Mouse (Mus musculus): Measurements from ENCODE around the gene Fgf4.
"Not testable (repeated sequence)": the region's sequence is repeated elsewhere in the genome, so short reads cannot be mapped to it uniquely, and the experiment has no call there.

Gene Fgf4

GRCm38 (mm10) chr7:144864160-144864670, 17.0 kb downstream of the Fgf4 start:
- DNase-seq (ENCODE audit: low read depth, low spot score): no peak

- DNase-seq (ENCODE audit: low read depth, low spot score): no peak
Measured at GRCm38 (mm10) chr7:144867161-144867560, 20.0 kb downstream of the Fgf4 start.

- DNase-seq (ENCODE audit: low read depth, low spot score): no peak
Measured at GRCm38 (mm10) chr7:144867602-144868001, 20.4 kb downstream of the Fgf4 start.

GRCm38 (mm10) chr7:144872420-144872819, 25.3 kb downstream of the Fgf4 start:
- DNase-seq (ENCODE audit: low read depth, low spot score): no peak

GRCm38 (mm10) chr7:144873160-144873559, 26.0 kb downstream of the Fgf4 start:
- no peak for DNase-seq (ENCODE audit: low read depth, low spot score)

GRCm38 (mm10) chr7:144874226-144874625, 27.1 kb downstream of the Fgf4 start:
- no peak for DNase-seq (ENCODE audit: low read depth, low spot score)

GRCm38 (mm10) chr7:144878401-144878800, 31.2 kb downstream of the Fgf4 start:
- no peak for DNase-seq (ENCODE audit: low read depth, low spot score)

- DNase-seq (ENCODE audit: low read depth, low spot score): no peak
Measured at GRCm38 (mm10) chr7:144883106-144883505, 35.9 kb downstream of the Fgf4 start.

GRCm38 (mm10) chr7:144887672-144888071, 40.5 kb downstream of the Fgf4 start:
- no peak for DNase-seq (ENCODE audit: low read depth, low spot score)

- DNase-seq (ENCODE audit: low read depth, low spot score): no peak
Measured at GRCm38 (mm10) chr7:144888564-144889299, 41.6 kb downstream of the Fgf4 start.

- DNase-seq (ENCODE audit: low read depth, low spot score): not testable (repeated sequence)
Measured at GRCm38 (mm10) chr7:144890661-144891060, 43.5 kb downstream of the Fgf4 start.

GRCm38 (mm10) chr7:144891863-144892262, 44.7 kb downstream of the Fgf4 start:
- DNase-seq (ENCODE audit: low read depth, low spot score): no peak

GRCm38 (mm10) chr7:144892322-144892721, 45.2 kb downstream of the Fgf4 start:
- DNase-seq (ENCODE audit: low read depth, low spot score): no peak

- DNase-seq (ENCODE audit: low read depth, low spot score): no peak
Measured at GRCm38 (mm10) chr7:144894191-144894590, 47.0 kb downstream of the Fgf4 start.

- no peak for DNase-seq (ENCODE audit: low read depth, low spot score)
Measured at GRCm38 (mm10) chr7:144894706-144895105, 47.5 kb downstream of the Fgf4 start.

- no peak for DNase-seq (ENCODE audit: low read depth, low spot score)
Measured at GRCm38 (mm10) chr7:144895305-144896111, 48.3 kb downstream of the Fgf4 start.

GRCm38 (mm10) chr7:144896294-144897218, 49.4 kb downstream of the Fgf4 start, which contains the start of gene Fgf15:
Gene Fgf15, plus strand, starts transcription at chr7:144896531.
- no peak for DNase-seq (ENCODE audit: low read depth, low spot score)

GRCm38 (mm10) chr7:144898506-144898905, 51.3 kb downstream of the Fgf4 start:
- no peak for DNase-seq (ENCODE audit: low read depth, low spot score)

- DNase-seq (ENCODE audit: low read depth, low spot score): not testable (repeated sequence)
Measured at GRCm38 (mm10) chr7:144905514-144905913, 58.3 kb downstream of the Fgf4 start.

GRCm38 (mm10) chr7:144906708-144907397, 59.7 kb downstream of the Fgf4 start:
- DNase-seq (ENCODE audit: low read depth, low spot score): no peak

- DNase-seq (ENCODE audit: low read depth, low spot score): no peak
Measured at GRCm38 (mm10) chr7:144907793-144908192, 60.6 kb downstream of the Fgf4 start.

Measured in skeletal muscle tissue, adult 2 months (tissue).